Mouse (Mus musculus) cerebellum, adult 9-10 months (tissue): ENCODE measurements at regions not wholly inside any gene's neighbourhood (a gene's known extent, or its start where the extent isn't known, plus 50 kb on each side); places are given as distances from the start of the nearest gene placed in this dataset.

ENCODE experiments used
- DNase-seq: peaks from one replicate; pipeline ENCODE4 v3.0.0; 2022

- no peak for DNase-seq
These were observed 56.2 kb downstream of the Rpl36a-ps1 start for GRCm38 (mm10) chr14:98937933-98938332.

DNA sequence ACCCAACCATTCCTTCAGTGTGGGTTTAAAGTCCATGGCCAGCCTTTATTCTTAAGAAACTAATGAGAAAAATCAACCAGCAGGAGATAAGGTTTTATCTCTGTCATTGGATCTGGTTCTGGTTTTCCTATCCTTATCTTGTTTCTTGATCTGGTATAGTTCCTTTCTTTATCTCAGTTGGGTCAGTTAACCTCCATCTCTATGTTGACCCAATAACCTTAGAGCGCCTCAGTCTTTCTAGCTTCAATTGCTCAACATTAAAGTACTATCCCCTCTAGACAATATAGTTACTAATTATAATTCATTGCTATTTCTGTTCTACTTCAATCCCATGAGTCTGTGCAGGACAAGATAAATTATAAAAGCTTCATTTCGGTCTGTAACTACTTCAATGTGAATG lies 56.7 kb downstream of the Rpl36a-ps1 start:
- no peak for DNase-seq

DNA sequence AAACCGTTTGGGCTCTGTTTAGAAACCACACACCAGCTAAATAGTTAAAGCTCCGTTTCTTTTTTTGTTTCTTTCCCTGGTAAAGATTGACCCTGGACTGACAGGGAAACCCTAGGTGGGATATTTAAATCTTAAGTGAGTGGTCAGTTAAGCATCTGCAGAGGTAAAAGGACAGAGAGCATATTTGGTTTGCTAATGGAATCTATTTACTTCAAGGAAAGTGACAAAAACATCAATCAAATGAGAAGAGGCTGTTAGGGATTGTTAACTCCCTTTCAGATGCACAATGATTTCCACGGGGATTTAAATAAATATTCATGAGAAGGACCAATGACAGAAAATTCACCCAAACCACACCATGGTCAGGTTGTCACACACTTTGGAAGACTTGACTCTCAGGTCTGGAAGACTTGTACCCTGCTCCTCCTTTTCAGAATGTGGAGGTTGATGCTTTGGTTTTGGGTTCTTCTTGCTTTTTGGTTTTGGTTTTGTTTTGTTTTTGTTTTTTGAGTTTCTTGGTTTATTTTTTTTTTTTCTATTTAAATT lies 60.7 kb downstream of the Rpl36a-ps1 start:
- no peak for DNase-seq

- no peak for DNase-seq
These were observed 64.8 kb downstream of the Rpl36a-ps1 start for GRCm38 (mm10) chr14:98929276-98929675.

DNA sequence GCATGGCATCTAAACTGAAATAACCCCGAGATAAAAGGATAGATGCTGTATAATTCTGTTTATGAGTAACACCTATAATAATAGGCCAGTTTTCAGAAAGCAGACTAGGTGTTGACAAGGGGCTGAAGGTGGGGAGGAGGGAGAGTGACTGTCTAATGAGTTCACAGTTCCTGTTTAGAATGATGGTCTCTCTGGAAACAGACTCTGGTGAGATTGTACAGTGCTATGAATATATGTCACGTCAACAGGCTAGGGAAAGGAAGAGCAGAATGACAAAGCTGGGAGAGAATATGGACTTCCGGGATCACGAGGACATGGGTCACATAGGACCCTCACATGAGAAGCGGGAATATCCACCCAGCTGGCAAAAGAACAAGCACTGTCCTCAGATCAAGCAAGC lies 85.9 kb downstream of the Rpl36a-ps1 start:
- no peak for DNase-seq

GRCm38 (mm10) chr14:98898876-98899275 lies 95.2 kb downstream of the Rpl36a-ps1 start:
- no peak for DNase-seq

DNA sequence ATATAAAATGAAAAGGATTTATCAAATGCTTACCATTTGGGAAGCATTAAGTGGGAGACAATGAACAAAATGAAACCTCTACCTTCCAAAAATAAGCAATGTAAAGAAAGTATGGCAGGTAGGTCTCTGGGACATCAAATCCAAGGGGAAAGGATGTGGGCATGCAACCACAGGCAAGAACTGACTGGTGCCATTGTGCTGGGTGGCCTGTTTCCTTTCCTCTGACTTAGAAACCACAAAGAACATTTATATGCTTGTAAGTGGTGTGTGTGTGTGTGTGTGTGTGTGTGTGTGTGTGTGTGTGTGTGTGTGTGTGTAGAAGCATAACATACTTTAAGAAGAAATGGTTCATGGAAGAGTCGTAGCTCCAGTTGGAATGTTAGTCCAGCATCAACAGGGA lies 96.7 kb downstream of the Rpl36a-ps1 start:
- DNase-seq, result no peak

GRCm38 (mm10) chr14:98895933-98896332 lies 98.2 kb downstream of the Rpl36a-ps1 start:
- no peak for DNase-seq

GRCm38 (mm10) chr14:98892670-98893069 lies 101.4 kb downstream of the Rpl36a-ps1 start:
- DNase-seq, result no peak

DNA sequence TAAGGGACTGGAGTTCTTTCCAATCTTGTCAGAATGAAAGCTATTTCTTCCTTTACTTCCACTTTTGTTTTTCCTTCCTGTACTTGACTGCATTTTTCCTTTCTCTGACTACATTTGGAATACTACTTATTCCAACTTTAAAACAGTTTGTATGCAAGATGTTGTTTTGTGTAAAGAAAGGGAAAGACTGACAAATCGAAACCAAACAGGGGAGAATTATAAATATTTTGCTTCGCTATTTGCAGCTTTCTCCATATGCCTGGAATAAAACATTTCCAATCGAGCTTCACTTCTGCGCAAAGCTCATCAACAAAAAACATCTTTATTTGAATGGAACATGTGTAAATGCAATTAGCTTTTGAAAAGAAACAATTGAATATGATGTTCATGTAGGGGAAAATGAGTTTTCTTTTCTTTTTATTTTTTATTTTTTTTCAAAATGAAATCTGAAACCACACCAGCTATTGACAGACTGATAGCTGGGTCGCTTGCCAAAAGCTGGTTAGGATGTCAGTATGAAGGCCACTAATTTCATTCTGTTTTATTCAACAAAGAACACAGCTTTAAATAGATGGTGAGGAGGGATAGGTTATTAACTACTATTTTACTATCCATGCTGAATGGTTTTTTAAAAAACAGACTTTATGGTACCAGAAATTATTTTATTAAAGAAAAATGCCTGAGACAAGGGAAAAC lies 102.7 kb downstream of the Rpl36a-ps1 start:
- DNase-seq, result no peak

GRCm38 (mm10) chr14:98887588-98887987 lies 106.5 kb downstream of the Rpl36a-ps1 start:
- DNase-seq, result no peak

DNA sequence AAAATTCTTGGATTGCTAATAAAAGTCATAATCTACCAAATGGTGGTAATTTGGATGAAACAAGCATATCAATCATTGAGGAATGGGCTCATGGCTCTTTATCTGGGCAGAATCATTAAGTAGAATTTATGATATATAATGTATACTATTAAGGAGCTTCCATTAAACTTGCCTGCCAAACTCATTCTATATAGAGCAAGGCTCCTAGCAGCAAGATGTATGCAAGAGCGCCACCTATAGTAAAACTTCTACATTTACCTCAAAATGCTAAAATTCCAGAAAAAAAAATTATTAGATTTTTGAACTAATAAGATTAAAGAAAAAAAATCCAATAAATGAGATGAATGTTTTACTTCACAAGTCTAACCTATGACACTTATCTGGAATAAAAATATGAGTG lies 107.1 kb downstream of the Rpl36a-ps1 start:
- DNase-seq, result no peak

- no peak for DNase-seq
These were observed 111.5 kb downstream of the Rpl36a-ps1 start for GRCm38 (mm10) chr14:98882586-98882985.

DNA sequence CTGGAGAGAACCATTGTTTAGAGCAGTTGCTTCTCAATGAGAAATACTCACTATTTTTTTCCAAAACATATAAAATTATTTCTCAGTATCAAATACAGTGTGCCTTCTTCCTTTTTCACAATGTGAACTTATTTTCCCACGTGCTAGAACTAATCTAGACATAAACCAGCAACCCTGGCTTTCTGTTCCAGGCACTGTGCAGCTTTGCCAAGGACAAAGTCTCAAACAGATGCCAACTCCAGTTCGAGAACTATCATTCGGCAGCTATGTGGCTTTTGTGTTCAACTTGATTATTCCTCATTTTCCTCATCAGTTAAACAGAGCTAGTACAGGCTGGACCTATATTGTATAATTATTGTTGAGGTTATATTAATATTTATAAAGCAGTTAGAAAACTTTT lies 116.2 kb downstream of the Rpl36a-ps1 start:
- DNase-seq, result no peak

- no peak for DNase-seq
These were observed 120.7 kb downstream of the Rpl36a-ps1 start for GRCm38 (mm10) chr14:98873446-98873845.

GRCm38 (mm10) chr14:98869888-98870287 lies 124.2 kb downstream of the Rpl36a-ps1 start:
- DNase-seq, result no peak

DNA sequence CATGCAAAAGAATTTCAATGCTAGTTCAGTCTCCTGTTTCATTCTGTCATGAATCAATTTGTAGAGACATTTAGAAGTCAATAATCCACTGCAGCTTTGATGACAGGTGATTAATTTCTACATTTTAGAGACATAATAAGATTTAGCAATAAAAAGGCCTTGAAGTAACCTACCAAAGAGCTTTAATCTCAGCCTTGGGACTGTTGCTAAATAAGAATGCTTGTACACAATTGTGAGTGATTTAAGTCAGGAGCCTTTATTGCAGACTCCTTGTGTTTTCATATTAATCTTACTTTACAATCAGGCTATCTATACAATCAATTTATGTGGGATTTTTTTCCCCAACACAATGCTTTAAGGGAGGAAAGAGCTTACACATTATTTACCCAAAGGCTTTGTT lies 127.2 kb downstream of the Rpl36a-ps1 start:
- no peak for DNase-seq

DNA sequence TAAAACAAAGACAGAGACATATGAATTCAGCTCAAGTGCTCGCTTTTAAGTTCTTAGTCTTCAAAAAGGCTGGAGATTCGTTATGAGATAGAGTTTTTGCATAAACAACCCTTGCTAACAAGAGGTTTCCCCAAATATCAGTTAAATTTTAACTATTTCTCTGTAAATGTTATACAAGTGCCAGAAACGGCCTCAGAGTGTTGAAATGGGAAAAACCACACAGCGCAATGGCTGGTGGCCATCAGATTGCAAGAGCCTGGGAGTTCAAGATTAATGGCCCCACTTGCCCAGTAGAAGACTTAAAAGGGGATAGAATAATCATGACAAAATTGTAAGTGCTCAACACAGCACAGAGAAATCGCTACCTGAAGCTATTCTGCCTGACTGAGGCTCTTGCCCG lies 130.1 kb downstream of the Rpl36a-ps1 start:
- DNase-seq, result no peak

GRCm38 (mm10) chr14:98863598-98863997 lies 130.5 kb downstream of the Rpl36a-ps1 start:
- no peak for DNase-seq

- no peak for DNase-seq
These were observed 131.9 kb downstream of the Rpl36a-ps1 start for GRCm38 (mm10) chr14:98862095-98862735.

GRCm38 (mm10) chr14:98858801-98859200 lies 135.3 kb downstream of the Rpl36a-ps1 start:
- no peak for DNase-seq

GRCm38 (mm10) chr14:98848500-98848899 lies 145.6 kb downstream of the Rpl36a-ps1 start:
- DNase-seq, result no peak

- no peak for DNase-seq
These were observed 149.9 kb downstream of the Rpl36a-ps1 start for GRCm38 (mm10) chr14:98844221-98844620.

DNA sequence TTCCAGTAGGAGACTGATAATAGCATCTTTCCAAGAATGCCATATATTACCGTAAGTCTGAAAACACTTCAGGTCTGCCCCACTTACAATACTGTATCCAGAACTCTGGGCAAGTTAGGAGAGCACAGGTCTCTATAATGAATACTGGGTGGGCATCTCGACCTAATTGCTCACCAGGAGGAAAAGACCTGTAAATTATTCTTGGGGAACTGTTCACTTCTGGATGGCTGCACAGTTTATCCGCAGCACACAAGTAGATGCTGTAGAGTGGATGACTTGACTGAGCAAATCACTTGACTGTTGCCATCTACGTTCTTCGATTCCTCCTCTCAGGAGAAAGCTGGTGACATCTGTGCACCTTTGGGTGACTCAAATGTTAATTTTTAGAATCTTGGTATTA lies 159.8 kb downstream of the Rpl36a-ps1 start:
- no peak for DNase-seq
